Comparison of ENCODE assay signal across 16 mouse cellular contexts in the genomic region with DNA sequence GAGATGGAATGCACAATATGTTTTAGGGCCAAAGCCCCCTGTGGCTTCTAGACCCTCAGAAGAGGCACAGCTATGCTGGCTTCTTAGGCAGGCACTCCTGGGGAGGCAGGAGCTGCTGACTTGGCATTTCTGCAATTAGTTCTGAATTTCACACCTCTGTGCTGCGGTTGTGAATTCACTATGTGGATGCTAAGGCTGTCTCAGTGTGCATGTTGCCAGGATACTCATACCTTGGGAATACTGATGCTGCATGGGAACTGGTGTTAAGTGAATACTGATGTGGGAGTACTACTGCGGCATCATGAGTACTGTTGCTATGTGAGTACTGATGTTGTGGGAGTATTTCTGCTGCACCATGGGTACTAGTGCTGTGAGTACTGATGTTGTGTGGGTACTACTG. TPM values are rescaled to one million over a fixed set of nuclear protein-coding genes. Genes with fewer than 3 reads are reported as not detected.
DNase-seq lines count a peak whose midpoint lies in the region; ATAC-seq lines count a peak whose summit lies in the region.
"Had no signal": no experiment of that assay in that cellular context is flagged by ENCODE, and none has a peak within 500 bp of the region (broad histone marks: within the 10 kb centered on the region; RNA-seq: fewer than 3 reads in every experiment).

No protein-coding gene starts in this region.

- no peak overlapping the region for H3K9ac ChIP-seq in heart, embryonic 13.5 days
- no peak overlapping the region for H3K9ac ChIP-seq in neural tube, embryonic 13.5 days
- H3K9ac ChIP-seq in neural tube, embryonic 15.5 days (replicated peaks): no peak overlapping the region
- no peak overlapping the region for H3K9ac ChIP-seq in hindbrain, embryonic 13.5 days
- no peak overlapping the region for H3K9ac ChIP-seq in kidney, embryonic 15.5 days

- no peaks in the 10 kb centered on the region for H3K27me3 ChIP-seq in heart, embryonic 13.5 days (replicated peaks)
- no peaks in the 10 kb centered on the region for H3K27me3 ChIP-seq in neural tube, embryonic 13.5 days
- no peaks in the 10 kb centered on the region for H3K27me3 ChIP-seq in neural tube, embryonic 15.5 days (replicated peaks)
- H3K27me3 ChIP-seq in hindbrain, embryonic 13.5 days: no peaks in the 10 kb centered on the region
- no peaks in the 10 kb centered on the region for H3K27me3 ChIP-seq in kidney, embryonic 15.5 days

- no peak for DNase-seq in heart, postnatal 25 days (ENCODE audit: low spot score)
- DNase-seq in frontal cortex, adult 2 months (ENCODE audit: extremely low spot score in 1 of 2, low spot score in 1 of 2): no peak
- DNase-seq in ovary, postnatal 10 days (ENCODE audit: low spot score): no peak
- DNase-seq: adrenal gland, postnatal 25 days; gastrocnemius, postnatal 25 days; kidney, adult 18-20 months; kidney, postnatal 4 days; spleen, adult 18-20 months had no signal

- H3K9me3 ChIP-seq in heart, embryonic 13.5 days: no peaks in the 10 kb centered on the region
- no peaks in the 10 kb centered on the region for H3K9me3 ChIP-seq in neural tube, embryonic 13.5 days
- H3K9me3 ChIP-seq in neural tube, embryonic 15.5 days (replicated peaks): no peaks in the 10 kb centered on the region
- no peaks in the 10 kb centered on the region for H3K9me3 ChIP-seq in hindbrain, embryonic 13.5 days
- no peaks in the 10 kb centered on the region for H3K9me3 ChIP-seq in kidney, embryonic 15.5 days (replicated peaks)

- H3K4me3 ChIP-seq in heart, embryonic 13.5 days: no peak overlapping the region
- no peak overlapping the region for H3K4me3 ChIP-seq in neural tube, embryonic 13.5 days
- H3K4me3 ChIP-seq in neural tube, embryonic 15.5 days (replicated peaks): no peak overlapping the region
- H3K4me3 ChIP-seq in hindbrain, embryonic 13.5 days: no peak overlapping the region
- no peak overlapping the region for H3K4me3 ChIP-seq in kidney, embryonic 15.5 days (replicated peaks)
- H3K4me3 ChIP-seq: left cerebral cortex, adult 2 months had no signal

- H3K36me3 ChIP-seq in heart, embryonic 13.5 days: no peaks in the 10 kb centered on the region
- H3K36me3 ChIP-seq in neural tube, embryonic 13.5 days: no peaks in the 10 kb centered on the region
- H3K36me3 ChIP-seq in neural tube, embryonic 15.5 days: no peaks in the 10 kb centered on the region
- no peaks in the 10 kb centered on the region for H3K36me3 ChIP-seq in hindbrain, embryonic 13.5 days
- H3K36me3 ChIP-seq in kidney, embryonic 15.5 days: no peaks in the 10 kb centered on the region

- 85% methylated on average over 2 of the region's 2 CpGs for WGBS in heart, embryonic 13.5 days
- 66% methylated on average over 2 of the region's 2 CpGs for WGBS in neural tube, embryonic 13.5 days
- 65% methylated on average over 2 of the region's 2 CpGs for WGBS in neural tube, embryonic 15.5 days
- WGBS in hindbrain, embryonic 13.5 days: 65% methylated on average over 2 of the region's 2 CpGs
- 88% methylated on average over 2 of the region's 2 CpGs for WGBS in kidney, embryonic 15.5 days

- H3K27ac ChIP-seq in heart, embryonic 13.5 days (replicated peaks): 0 out of 2 replicates have a peak overlapping the region, but pooled peaks have one; percentile 17
- H3K27ac ChIP-seq in neural tube, embryonic 13.5 days (replicated peaks): peak overlapping the region; percentile 70; the same call in 1 of the 2 replicates
- no peak overlapping the region for H3K27ac ChIP-seq in neural tube, embryonic 15.5 days (replicated peaks)
- H3K27ac ChIP-seq in hindbrain, embryonic 13.5 days: peak overlapping the region; percentile 61
- H3K27ac ChIP-seq in kidney, embryonic 15.5 days: no peak overlapping the region
- H3K27ac ChIP-seq: left cerebral cortex, adult 2 months; macrophage had no signal

- intact Hi-C loops in heart, postnatal 25 days (cut with DNase I): no loop called here

- no peak overlapping the region for H3K4me2 ChIP-seq in heart, embryonic 13.5 days
- H3K4me2 ChIP-seq in neural tube, embryonic 13.5 days: no peak overlapping the region
- H3K4me2 ChIP-seq in neural tube, embryonic 15.5 days: no peak overlapping the region
- H3K4me2 ChIP-seq in hindbrain, embryonic 13.5 days: no peak overlapping the region
- no peak overlapping the region for H3K4me2 ChIP-seq in kidney, embryonic 15.5 days
- H3K4me2 ChIP-seq: liver, embryonic 11.5 days had no signal

- peaks cover 67% of the 10 kb centered on the region for H3K4me1 ChIP-seq in heart, embryonic 13.5 days
- H3K4me1 ChIP-seq in neural tube, embryonic 13.5 days (replicated peaks): peaks cover 76% of the 10 kb centered on the region
- H3K4me1 ChIP-seq in neural tube, embryonic 15.5 days: peaks cover 50% of the 10 kb centered on the region
- peaks cover 67% of the 10 kb centered on the region for H3K4me1 ChIP-seq in hindbrain, embryonic 13.5 days (replicated peaks)
- H3K4me1 ChIP-seq in kidney, embryonic 15.5 days: peaks cover 76% of the 10 kb centered on the region

- no peak for ATAC-seq in heart, embryonic 13.5 days (ENCODE audit: extremely low read depth, insufficient number of reproducible peaks, low FRiP score, low TSS enrichment)
- ATAC-seq in neural tube, embryonic 13.5 days (ENCODE audit: low read depth): no peak
- no peak for ATAC-seq in neural tube, embryonic 15.5 days (ENCODE audit: low FRiP score)
- no peak for ATAC-seq in hindbrain, embryonic 13.5 days (ENCODE audit: low FRiP score)
- no peak for ATAC-seq in kidney, embryonic 15.5 days (replicated peaks; ENCODE audit: low FRiP score)

RNA-seq across cellular contexts. Expression of a gene that starts 30.8 kb away (rescaled TPM):
- 24.0 and 26.1 TPM in 2 replicates for polyA plus RNA-seq in heart, embryonic 13.5 days (2015; fragmentation: Nextera tagmentation; extraction: Ambion mirVana)
- total RNA-seq in heart, postnatal 25 days (2021): 10 to 100 TPM; 12.5 to 17.7 TPM
- polyA plus RNA-seq in neural tube, embryonic 13.5 days (2015; fragmentation: Nextera tagmentation; extraction: Ambion mirVana): 54.6 and 58.9 TPM in 2 replicates
- 58.1 and 58.6 TPM in 2 replicates for polyA plus RNA-seq in neural tube, embryonic 15.5 days (2015; fragmentation: Nextera tagmentation; extraction: Ambion mirVana)
- polyA plus RNA-seq in hindbrain, embryonic 13.5 days (2015; fragmentation: Nextera tagmentation; extraction: Ambion mirVana): 73.0 and 73.7 TPM in 2 replicates
- polyA plus RNA-seq in frontal cortex, adult 2 months (2012; rRNA removed): 27.6 and 27.9 TPM in 2 replicates
- 63.7 and 66.7 TPM in 2 replicates for polyA plus RNA-seq in kidney, embryonic 15.5 days (2015; fragmentation: Nextera tagmentation; extraction: Ambion mirVana)

Comparison
In these comparisons a context has a peak if more than half of its experiments do, and no peak if none do; other contexts are left out.
1. H3K27ac ChIP-seq: peak in heart, embryonic 13.5 days (single experiment), neural tube, embryonic 13.5 days (single experiment) and hindbrain, embryonic 13.5 days (single experiment); none in neural tube, embryonic 15.5 days (single experiment) and kidney, embryonic 15.5 days (single experiment).